Comparison of ENCODE assay signal across 19 mouse cellular contexts in genomic region chr9:61271769-61272352, GRCm38 (mm10).
"Had no signal": no experiment of that assay in that cellular context is flagged by ENCODE, and none has a peak within 500 bp of the region (broad histone marks: within the 10 kb centered on the region; RNA-seq: fewer than 3 reads in every experiment).

No protein-coding gene starts in this region.

- H3K4me2 ChIP-seq: intestine, embryonic 15.5 days; limb, embryonic 13.5 days; liver, embryonic 13.5 days; lung, embryonic 15.5 days; midbrain, embryonic 12.5 days had no signal

- H3K4me3 ChIP-seq: intestine, embryonic 15.5 days; layer of hippocampus, adult 2 months; limb, embryonic 10.5 days; limb, embryonic 13.5 days; liver, embryonic 13.5 days; lung, embryonic 15.5 days; megakaryocyte, embryonic 14.5 days; midbrain, embryonic 12.5 days; myocyte had no signal

- H3K9me3 ChIP-seq: intestine, embryonic 15.5 days; limb, embryonic 10.5 days; limb, embryonic 13.5 days; liver, embryonic 13.5 days; lung, embryonic 15.5 days; megakaryocyte, embryonic 14.5 days; midbrain, embryonic 12.5 days had no signal

- ATAC-seq: intestine, embryonic 15.5 days; midbrain, embryonic 16.5 days had no signal

- H3K36me3 ChIP-seq: intestine, embryonic 15.5 days; limb, embryonic 10.5 days; limb, embryonic 13.5 days; liver, embryonic 13.5 days; lung, embryonic 15.5 days; midbrain, embryonic 12.5 days had no signal

- H3K27ac ChIP-seq: intestine, embryonic 15.5 days; layer of hippocampus, adult 2 months; limb, embryonic 10.5 days; limb, embryonic 13.5 days; liver, embryonic 13.5 days; lung, embryonic 15.5 days; midbrain, embryonic 12.5 days had no signal

- H3K9ac ChIP-seq: intestine, embryonic 15.5 days; limb, embryonic 13.5 days; liver, embryonic 13.5 days; lung, embryonic 15.5 days; midbrain, embryonic 12.5 days had no signal

- DNase-seq: kidney, adult 18-20 months; kidney, adult 9 months; kidney, postnatal 14 days; layer of hippocampus, adult 9-11 months; liver, embryonic 13.5 days; lung, adult 18-20 months; lung, postnatal 10 days; lung, postnatal 36 days; thymus, adult 18-20 months; thymus, postnatal 4 days had no signal

- H3K4me1 ChIP-seq: intestine, embryonic 15.5 days; limb, embryonic 10.5 days; lung, embryonic 15.5 days; megakaryocyte, embryonic 14.5 days had no signal
